Mouse (Mus musculus) midbrain, embryonic 14.5 days (tissue): ENCODE results near the gene Aff3. TPM values are rescaled to one million over a fixed set of nuclear protein-coding genes. Genes with fewer than 3 reads are reported as not detected.
A peak's percentile ranks its signal among the peaks of the same experiment; 100 is the strongest.

ENCODE experiments used
- ATAC-seq: fragments of 200-750 bp; cut with Nextera tagmentation; 2 replicates; pipeline ENCODE4 v1.8.0; 2017; ENCODE audit warnings: moderate number of reproducible peaks, moderate library complexity; ENCODE audit not compliant: low FRiP score, low TSS enrichment
- DNase-seq: peaks from one replicate; pipeline ENCODE4 v3.0.0-alpha.2; 2015
- H3K27ac ChIP-seq: fragments of 300-500 bp; sonication (generic); replicated peaks from 2 replicates; pipeline ENCODE4 v1.5.1; 2014; ENCODE audit warnings: mild to moderate bottlenecking, low read depth, low read length, moderate library complexity
- H3K27me3 ChIP-seq: fragments of 300-500 bp; sonication (generic); 2 replicates; pipeline ENCODE4 v1.6.1; 2014; ENCODE audit warnings: low read length, control low read depth, mixed read lengths; ENCODE audit not compliant: control insufficient read depth, insufficient read depth
- H3K36me3 ChIP-seq: fragments of 300-500 bp; sonication (generic); 2 replicates; pipeline ENCODE4 v1.6.1; 2014; ENCODE audit warnings: low read length, control low read depth; ENCODE audit not compliant: control insufficient read depth, insufficient read depth
- H3K4me1 ChIP-seq: fragments of 300-500 bp; sonication (generic); 2 replicates; pipeline ENCODE4 v1.6.1; 2014; ENCODE audit warnings: mild to moderate bottlenecking, antibody characterized with exemption, low read length, control low read depth; ENCODE audit not compliant: control insufficient read depth, insufficient read depth
- H3K4me2 ChIP-seq: fragments of 300-500 bp; sonication (generic); 2 replicates; pipeline ENCODE4 v1.6.1; 2014; ENCODE audit warnings: mild to moderate bottlenecking, low read length, moderate library complexity
- H3K4me3 ChIP-seq: fragments of 300-500 bp; sonication (generic); replicated peaks from 2 replicates; pipeline ENCODE4 v1.5.1; 2014; ENCODE audit warnings: low read depth, low read length
- H3K9ac ChIP-seq: fragments of 300-500 bp; sonication (generic); replicated peaks from 2 replicates; pipeline ENCODE4 v1.6.1; 2014; ENCODE audit warnings: mild to moderate bottlenecking, low read length, moderate library complexity
- H3K9me3 ChIP-seq: fragments of 300-500 bp; sonication (generic); 2 replicates; pipeline ENCODE4 v1.6.1; 2016; ENCODE audit warnings: low read length, control low read depth, mixed read lengths; ENCODE audit not compliant: control insufficient read depth
- WGBS: fragments of 180-500 bp; shearing (Covaris S2); extraction: QIAGEN DNeasy Blood & Tissue Kit; methylation state at CpG from one replicate; pipeline ENCODE4 v1.1.7; 2014; 5-methylcytosine and 5-hydroxymethylcytosine counted together
- polyA plus RNA-seq: library from polyadenylated mRNA; unstranded; fragments of >200 nt; fragmentation: Nextera tagmentation; extraction: Ambion mirVana; gene quantifications from 2 replicates; pipeline ENCODE4 v1.2.1, GENCODE M21; 2014

Gene Aff3
- polyA plus RNA-seq, 1 experiment from 2014 or later, result 20.3 TPM

DNA sequence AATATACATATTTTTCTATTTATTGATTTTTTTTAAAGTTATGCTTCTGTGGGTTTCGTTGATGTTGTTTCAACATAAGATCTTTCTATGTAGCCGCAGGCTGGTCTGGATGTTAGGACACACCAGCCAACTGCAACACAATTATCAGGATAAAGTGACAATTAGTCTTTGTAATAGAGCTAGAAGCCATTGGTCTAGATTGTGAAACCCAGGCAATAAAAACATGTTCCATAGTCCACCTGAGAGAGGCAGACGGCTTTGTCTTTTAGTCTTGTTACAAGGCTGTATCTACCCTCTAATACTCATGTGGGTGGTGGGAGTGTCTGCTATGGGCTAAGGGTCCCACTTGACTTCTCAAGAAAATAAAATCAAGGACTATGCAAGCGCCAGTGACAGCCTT, 518.7 kb downstream of the Aff3 start:
- Histone ChIP-seq H3K36me3 (no peaks in the 10 kb centered on the region), H3K9ac (no peak overlapping the region), H3K4me3 (no peak overlapping the region), H3K9me3 (no peaks in the 10 kb centered on the region), H3K4me2 (no peak overlapping the region), H3K27ac (no peak overlapping the region), H3K27me3 (no peaks in the 10 kb centered on the region), H3K4me1 (no peaks in the 10 kb centered on the region)
- no peak for DNase-seq
- 94% methylated on average over 4 of the region's 4 CpGs for WGBS
- no peak for ATAC-seq

DNA sequence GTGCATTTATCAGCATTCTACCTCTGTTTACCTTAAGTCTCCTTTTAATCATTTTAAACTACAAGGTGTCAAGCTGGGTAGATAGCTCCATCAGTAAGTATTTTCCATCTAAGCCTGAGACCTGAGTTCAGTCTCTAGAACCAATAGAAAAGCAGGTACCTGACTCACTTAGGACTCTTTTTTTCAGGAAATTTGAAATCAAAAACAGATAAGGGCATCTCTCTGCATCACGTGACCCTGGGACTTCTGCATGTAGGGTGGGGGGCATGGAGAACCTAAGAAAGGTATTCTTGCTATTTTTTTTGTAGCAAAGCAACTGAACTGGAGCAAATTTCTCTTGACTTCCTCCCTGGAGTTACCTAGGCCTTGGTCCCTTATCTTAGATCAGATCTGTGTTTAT, 523.4 kb downstream of the Aff3 start:
- Histone ChIP-seq H3K4me2 (no peak overlapping the region), H3K27me3 (no peaks in the 10 kb centered on the region), H3K4me1 (no peaks in the 10 kb centered on the region), H3K9ac (no peak overlapping the region), H3K4me3 (no peak overlapping the region), H3K36me3 (no peaks in the 10 kb centered on the region), H3K27ac (no peak overlapping the region), H3K9me3 (no peaks in the 10 kb centered on the region)
- WGBS, result 90% methylated on average over 1 of the region's 1 CpGs
- DNase-seq, result no peak
- no peak for ATAC-seq

DNA sequence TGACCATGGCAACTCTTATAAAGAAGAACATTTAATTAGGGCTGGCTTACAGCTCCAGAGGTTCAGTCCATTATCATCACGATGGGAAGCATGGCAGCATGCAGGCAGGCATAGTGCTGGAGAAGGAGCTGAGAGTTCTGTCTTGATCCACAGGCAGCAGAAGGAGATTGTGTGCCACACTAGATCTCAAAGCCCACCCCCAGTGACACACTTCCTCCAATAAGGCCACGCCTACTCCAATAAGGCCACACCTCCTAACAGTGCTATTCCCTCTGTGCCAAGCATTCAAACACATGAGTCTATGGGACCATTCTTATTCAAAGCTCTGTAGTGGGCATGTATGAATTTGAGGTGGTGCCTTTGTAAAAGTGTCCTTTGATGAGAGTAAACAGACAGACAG, 523.8 kb downstream of the Aff3 start:
- WGBS, result 75% methylated on average over 2 of the region's 2 CpGs
- ATAC-seq (no peak), DNase-seq (no peak)
- H3K9me3 ChIP-seq, result no peaks in the 10 kb centered on the region
- no peaks in the 10 kb centered on the region for H3K4me1 ChIP-seq
- H3K27ac ChIP-seq, result no peak overlapping the region
- no peaks in the 10 kb centered on the region for H3K27me3 ChIP-seq
- H3K36me3 ChIP-seq, result no peaks in the 10 kb centered on the region
- no peak overlapping the region for H3K9ac ChIP-seq
- no peak overlapping the region for H3K4me2 ChIP-seq
- H3K4me3 ChIP-seq, result no peak overlapping the region

DNA sequence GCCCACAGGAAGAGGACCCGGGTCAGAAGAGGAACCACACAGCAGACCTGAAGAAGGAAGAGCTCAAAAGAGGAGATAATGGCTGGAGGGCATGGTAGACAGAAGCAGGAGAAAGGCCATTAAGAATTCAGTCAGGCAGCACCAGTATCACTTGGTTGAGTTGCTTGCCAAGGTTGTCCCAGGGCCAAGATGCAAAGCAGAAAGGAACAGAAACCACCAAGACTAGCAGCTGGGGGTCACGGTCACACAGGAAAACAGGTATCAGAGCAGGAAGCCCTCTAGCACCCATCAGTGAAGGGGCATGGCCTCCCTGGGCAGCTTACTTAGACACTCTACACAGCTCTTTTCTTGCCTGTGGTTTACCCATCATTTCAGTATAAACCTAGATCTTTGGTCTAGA, 525.4 kb downstream of the Aff3 start:
- Histone ChIP-seq H3K9ac (no peak overlapping the region), H3K9me3 (no peaks in the 10 kb centered on the region), H3K4me2 (no peak overlapping the region), H3K27me3 (no peaks in the 10 kb centered on the region), H3K4me3 (no peak overlapping the region), H3K4me1 (no peaks in the 10 kb centered on the region), H3K27ac (no peak overlapping the region), H3K36me3 (no peaks in the 10 kb centered on the region)
- DNase-seq (no peak), ATAC-seq (no peak)
- WGBS, result 91% methylated on average over 2 of the region's 2 CpGs

DNA sequence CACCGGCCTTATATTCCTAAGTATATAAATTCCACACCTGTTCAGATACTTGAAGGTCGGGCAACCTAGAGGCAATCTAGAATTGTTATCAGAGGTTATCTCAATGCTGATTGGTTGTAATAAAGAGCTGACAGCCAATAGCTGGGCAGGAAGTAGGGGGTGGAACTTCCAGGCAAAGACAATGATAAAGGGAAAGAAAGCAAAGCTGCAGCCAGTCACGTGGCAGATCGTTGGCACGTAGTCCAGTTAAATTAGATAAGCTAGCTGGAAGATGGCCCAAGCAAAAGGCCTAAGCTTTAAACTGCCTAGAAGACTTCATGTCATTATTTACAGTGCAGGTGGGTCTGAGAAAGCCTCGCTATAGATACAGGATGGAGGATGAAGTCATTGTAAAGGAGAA, 531.8 kb downstream of the Aff3 start:
- Histone ChIP-seq H3K4me3 (no peak overlapping the region), H3K4me2 (no peak overlapping the region), H3K9ac (no peak overlapping the region), H3K27ac (no peak overlapping the region), H3K27me3 (no peaks in the 10 kb centered on the region), H3K9me3 (no peaks in the 10 kb centered on the region), H3K36me3 (no peaks in the 10 kb centered on the region), H3K4me1 (peaks cover 6% of the 10 kb centered on the region)
- ATAC-seq, result no peak
- WGBS, result 72% methylated on average over 6 of the region's 6 CpGs
- no peak for DNase-seq

DNA sequence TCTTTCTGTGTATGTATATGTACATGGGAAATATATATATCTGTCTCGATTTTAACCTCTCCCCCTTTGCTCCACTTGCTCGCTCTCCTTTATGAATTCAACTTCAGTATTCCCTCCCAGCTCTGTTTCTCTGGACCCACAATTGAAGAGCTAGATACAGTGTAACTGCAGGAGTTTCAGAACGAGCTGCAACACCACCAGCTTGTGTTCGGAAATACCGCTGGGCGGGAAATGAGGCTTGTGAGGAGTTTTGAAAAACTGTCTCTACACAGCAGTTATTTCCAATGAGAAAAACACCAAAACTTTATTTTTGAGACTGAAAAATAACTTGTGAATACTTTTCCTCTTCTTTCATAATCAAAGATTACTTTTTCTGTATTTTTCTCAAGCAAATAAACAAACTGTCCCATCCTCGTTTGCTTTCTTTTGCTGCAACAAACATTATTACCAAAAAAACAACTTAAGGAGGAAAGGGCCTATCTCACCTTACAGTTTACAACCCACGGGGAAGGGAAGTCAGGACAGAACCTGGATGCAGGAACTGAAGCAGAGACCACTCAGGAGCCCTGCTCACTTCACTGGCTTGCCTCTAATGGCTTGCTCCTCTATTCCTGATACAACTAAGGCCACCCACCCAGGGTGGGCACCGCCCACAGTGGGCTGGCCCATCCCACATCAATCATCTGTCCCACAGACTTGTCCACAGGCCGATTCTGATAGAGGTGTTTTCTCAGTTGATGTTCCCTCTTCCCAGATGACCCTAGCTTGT, 533.9 kb downstream of the Aff3 start:
- no peak for ATAC-seq
- Histone ChIP-seq H3K27me3 (no peaks in the 10 kb centered on the region), H3K27ac (no peak overlapping the region), H3K9me3 (no peaks in the 10 kb centered on the region), H3K9ac (no peak overlapping the region), H3K4me3 (no peak overlapping the region), H3K4me2 (peak overlapping the region; percentile 90; the same call in 1 of the 2 replicates), H3K36me3 (no peaks in the 10 kb centered on the region), H3K4me1 (peaks cover 18% of the 10 kb centered on the region)
- no peak for DNase-seq
- 64% methylated on average over 10 of the region's 10 CpGs for WGBS

DNA sequence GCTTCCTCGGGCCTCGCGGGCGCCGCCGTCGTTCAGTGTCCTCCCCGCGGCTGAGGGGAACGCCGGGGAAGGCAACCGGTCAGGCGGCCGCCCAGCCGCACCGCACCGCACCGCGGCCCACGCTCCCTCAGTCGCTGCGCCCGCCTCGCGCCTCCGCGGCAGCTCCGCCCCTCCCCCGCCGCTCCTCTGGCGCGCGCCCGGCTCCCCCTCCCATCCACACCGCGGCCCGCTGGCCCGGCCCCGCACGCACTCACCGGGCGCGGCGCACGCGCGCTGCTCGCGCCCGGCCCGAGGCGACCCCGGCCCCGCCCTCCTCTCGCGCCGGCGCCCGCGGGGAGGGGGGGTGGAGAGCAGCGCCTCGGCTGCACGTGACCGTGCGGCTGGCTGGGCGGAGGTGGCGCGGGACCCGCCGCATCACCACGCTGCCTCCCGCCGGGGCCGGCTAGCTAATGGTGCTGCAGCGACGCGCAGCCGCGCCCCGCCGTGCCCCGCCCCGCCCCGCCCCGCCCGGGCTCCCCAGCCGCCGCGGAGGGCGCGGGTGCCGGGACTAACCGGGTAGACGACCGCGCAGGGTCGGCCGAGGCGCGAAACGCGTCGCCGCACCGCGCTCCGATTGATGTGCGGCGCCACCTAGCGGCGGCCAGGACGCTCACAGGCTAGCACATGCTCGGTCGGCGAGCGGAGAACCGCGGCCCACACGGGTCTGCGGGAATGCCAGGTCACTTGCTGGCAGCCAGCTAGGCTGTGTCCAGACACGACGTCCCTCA, 535.1 kb downstream of the Aff3 start, which contains the start of gene Rev1:
Rev1 (minus strand) TSS at position 301 of the 767 bp plus-strand sequence.
- peak within 1 kb of the TSS; percentile 81 for H3K9ac ChIP-seq
- peak within 1 kb of the TSS; percentile 96 for H3K27ac ChIP-seq
- DNase-seq (peak; percentile 97), ATAC-seq (peak; percentile 95)
- H3K4me2 ChIP-seq, result peak within 1 kb of the TSS; percentile 90
- no peaks in the 10 kb centered on the region for H3K36me3 ChIP-seq
- no peaks in the 10 kb centered on the region for H3K9me3 ChIP-seq
- 0% methylated on average over 84 of the region's 122 CpGs for WGBS
- no peaks in the 10 kb centered on the region for H3K27me3 ChIP-seq
- H3K4me1 ChIP-seq, result peaks cover 18% of the 10 kb centered on the region
- peak within 1 kb of the TSS; percentile 82 for H3K4me3 ChIP-seq

DNA sequence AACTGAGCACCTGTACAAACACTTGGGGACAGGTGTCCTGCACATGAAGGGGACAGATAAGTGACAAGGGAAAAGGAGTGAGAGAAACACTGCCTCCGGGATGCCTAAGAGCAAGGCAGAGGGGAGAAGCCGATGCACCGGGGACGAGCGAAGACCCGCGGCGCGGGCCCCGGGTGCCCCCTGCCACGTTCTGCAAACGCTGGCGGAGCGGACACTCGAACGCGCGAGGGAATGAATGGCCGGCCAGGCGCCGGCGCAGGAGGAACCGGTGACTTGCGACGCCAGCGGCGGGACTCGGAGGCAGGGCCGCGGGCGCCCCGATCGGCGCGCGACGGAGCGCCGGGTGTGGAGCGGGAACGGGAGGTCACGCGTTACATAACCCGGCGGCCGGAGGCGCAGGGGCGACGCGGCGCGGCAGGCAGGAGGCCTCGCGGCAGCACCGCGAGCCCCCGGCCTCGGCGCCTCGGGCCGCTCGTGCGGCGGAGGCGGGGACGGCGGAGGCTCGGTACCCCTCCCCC, 535.8 kb downstream of the Aff3 start:
- WGBS, result under 1% methylated on average over 62 of the region's 68 CpGs
- peak overlapping the region; percentile 82 for H3K4me3 ChIP-seq
- DNase-seq (peak; percentile 77), ATAC-seq (no peak; the same call in 1 of the 2 replicates)
- H3K4me2 ChIP-seq, result peak overlapping the region; percentile 90
- peak overlapping the region; percentile 81 for H3K9ac ChIP-seq
- H3K27me3 ChIP-seq, result no peaks in the 10 kb centered on the region
- H3K27ac ChIP-seq, result peak overlapping the region; percentile 96
- H3K4me1 ChIP-seq, result peaks cover 18% of the 10 kb centered on the region
- H3K36me3 ChIP-seq, result no peaks in the 10 kb centered on the region
- H3K9me3 ChIP-seq, result no peaks in the 10 kb centered on the region
